Mouse (Mus musculus): ENCODE data around the gene Fem1a. TPM values are rescaled to one million over a fixed set of nuclear protein-coding genes. Genes with fewer than 3 reads are reported as not detected.

Gene Fem1a
- total RNA-seq, 2 experiments from 2014 or later, result 69.6 to 73.8 TPM

GRCm38 (mm10) chr17:56279481-56280155 is 23.0 kb downstream of the Fem1a start:
- peak; percentile 58 for DNase-seq

- DNase-seq, result no peak
These were observed 24.6 kb downstream of the Fem1a start for GRCm38 (mm10) chr17:56281193-56281592.

DNA sequence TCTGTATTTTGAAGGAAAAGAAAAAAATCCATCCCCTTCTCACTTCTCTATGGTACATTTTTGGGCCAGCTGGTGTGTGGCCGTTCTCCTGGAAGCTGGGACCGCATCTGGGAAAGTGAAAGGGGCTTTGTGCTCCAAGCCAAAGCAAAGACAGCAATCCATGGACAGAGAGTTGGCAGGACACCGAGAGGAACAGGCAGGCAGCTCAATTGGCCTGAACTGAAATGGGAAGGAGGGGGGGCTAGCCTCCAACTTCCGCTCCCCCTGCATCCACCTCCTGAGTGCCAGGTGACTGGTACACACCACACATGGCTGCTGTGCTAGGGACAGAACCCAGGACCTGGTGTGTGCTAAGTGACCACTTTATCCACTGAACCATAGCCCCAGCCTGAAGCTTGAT is 26.2 kb downstream of the Fem1a start:
- DNase-seq, result no peak

GRCm38 (mm10) chr17:56283316-56283715 is 26.7 kb downstream of the Fem1a start:
- DNase-seq, result no peak

DNA sequence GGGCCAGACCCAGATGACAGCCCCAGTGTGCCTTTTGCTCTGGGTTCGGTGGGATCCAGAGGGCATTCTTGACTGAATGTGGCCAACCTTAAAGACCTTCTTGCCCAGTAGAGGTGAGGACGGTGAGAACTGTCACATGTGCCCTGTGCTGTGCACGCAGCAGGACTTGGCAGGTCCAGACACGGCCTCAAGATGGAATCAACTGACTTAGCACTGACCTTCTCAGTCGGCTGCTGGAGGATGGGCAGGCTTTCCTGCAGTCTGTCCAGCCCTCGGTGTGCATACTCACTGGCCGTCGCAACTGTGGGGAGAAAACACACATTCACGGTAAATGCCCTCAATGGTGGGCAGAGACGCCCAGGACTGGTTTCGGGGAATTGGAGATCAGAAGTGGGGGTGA is 29.4 kb downstream of the Fem1a start:
- DNase-seq, result no peak

DNA sequence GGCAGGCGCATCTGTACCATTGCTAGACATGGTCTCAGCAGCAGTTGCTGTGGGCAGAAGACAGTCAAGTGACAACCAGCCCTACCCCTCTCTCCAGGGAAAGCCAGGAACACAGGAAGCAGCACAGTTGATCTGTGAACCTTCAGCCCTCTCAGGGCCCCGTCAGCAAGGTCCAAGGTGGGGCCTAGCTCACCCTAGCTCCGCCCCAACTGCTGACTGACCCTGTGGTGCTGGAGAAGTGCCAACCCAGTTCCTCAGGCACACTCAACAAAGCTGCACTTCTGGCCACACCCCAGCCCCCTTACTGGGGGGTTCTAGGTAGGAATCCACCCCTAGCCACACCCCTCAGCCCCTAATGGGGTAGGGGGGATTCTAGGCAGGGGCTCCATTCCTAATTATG is 31.2 kb downstream of the Fem1a start:
- peak; percentile 72 for DNase-seq

DNA sequence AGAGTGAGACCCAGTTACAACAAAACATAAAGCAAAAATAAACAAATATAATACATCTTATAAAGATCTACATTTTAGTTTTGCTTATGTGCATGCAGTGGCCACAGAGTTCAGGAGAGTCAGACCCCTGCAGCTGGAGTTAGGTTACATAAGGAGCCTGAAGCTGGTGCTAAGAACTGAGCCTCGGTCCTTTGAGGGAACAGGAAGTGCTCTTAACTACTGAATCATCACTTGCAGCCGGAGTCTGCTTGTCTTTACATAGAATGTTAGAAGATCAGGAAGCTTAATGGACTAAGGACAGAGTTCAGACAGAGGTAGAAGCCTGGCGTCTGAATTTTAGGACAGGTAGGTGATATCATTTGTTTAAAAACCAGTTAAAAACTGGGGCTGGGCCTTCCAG is 32.3 kb downstream of the Fem1a start:
- no peak for DNase-seq

DNA sequence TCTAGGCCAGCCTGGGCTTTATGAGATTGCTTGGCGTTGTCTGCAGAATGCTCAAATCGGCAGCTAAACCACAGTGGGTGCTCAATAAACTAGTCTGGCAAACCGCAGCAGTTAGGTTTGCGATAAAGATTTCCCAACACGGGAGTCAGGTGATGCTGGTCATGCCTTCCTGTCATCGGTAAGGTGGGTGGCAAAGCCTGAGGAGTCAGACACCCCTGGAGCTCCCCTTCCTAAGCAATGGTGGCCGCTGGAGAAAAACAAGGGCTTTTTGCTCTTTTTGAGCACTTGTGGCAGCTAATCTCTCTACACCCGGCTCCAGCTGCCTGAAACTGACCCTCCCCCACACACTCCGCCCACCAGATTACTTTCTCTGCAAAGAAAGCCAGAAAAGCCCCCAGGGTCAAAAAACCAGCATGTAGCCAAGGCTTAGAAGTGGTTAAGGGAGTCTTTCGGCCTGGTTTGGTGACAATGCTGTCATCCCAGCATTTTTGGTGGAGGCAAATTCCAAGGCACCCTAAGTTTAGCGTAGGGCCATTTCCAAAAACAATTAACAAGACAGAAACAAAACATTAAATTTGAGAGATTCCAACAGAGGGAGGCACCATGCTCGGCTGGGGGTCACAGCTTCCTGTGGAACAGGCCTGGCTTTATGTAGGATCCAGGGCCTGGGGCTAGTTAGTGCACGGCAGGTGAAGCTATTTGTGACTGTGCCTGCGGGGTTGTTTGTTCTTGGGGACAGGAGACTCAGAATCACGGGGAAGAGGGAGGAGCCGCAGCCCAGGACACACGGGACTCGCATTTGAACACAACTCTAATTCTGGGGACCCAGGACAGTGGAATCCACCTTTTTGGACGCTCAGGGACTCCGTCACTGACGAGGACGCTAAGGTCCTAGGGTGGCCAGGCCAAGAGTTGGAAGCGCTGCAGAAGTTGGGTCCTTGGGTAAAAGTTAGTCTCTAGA is 33.0 kb downstream of the Fem1a start:
- DNase-seq, result peak; percentile 78

DNA sequence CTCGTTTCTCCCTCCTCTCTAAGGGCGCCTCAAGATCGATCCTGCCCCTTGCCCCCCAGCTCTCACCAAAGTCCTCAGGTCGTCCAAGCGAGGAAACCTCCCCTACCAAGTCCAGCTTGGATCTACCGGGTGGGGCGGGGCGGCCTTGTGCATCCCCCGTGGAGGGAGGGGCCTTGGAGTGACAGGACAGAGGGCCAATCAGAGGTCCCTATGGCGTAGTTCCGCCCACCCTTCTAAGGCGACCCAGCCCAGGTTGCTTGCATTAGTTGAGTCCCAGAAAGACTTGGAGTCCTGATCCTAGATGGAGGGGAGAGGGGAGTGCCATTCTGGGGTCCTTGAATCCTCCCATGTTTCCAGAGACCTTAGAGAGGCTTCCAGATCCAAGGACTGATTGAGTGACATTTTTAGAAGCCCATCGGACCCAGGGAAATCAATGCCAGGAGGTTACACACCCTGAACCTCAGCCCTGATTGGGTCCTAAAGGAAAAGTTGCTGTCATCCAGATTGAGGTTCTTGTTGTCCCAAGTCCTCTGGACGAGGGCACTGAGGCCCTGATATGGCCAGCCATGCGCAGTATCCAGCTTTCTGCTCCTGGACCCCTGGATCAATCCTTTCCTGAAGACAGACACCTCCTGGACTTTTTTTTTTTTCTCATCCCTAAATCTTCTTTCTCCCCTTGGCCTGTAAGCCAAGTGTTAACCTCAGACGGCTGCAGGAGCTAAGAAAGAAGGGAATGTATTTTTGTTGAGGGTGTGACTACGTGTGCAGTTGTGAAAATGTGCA is 34.0 kb downstream of the Fem1a start:
- peak; percentile 99 for DNase-seq

DNA sequence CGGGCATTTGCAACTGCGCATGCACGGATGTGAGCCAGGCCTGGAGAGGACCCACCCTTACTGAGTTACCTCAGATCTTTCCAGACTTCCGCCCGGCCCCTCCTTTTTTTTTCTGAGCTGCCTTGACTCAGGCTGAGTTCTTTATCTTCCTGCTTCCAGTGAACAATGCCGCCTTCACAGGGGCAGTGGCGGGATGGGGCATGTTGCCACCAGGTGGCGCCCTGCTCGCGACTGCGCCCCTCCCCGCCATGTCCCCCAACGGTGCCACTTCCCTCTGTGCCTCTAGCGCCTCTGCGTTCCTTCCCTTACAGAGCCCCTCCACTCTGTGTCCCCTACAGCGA is 34.5 kb downstream of the Fem1a start:
- peak; percentile 93 for DNase-seq

DNA sequence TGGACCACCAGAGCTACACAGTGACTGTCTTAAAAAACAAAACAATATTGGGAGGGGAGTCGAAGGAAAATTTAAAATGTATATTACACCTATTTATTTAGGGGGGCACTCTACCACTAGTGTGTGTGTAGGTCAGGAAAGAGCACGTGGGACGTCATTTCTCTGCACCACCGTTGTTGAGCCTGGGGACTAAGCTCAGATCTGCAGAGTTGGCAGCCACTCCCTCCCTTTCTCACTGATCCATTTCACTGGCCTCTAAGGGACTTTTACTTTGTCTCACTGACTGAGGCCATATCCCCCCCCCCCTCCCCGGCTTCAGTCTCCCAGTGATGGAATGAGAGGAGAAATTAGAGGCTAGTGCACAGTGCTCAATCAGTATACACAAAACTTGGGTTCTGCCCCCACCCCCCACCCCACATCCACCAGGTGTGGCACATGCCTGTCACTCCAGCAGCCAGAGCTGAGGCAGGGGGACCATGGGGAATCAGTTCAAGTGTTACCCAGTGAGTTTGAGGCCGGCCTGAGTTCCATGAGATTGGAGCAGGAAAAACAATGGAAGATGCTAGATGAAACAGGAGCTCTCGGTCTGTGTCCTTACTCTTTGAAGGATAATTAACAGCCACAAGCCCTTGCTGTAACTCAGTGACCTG is 35.3 kb downstream of the Fem1a start:
- no peak for DNase-seq

- no peak for DNase-seq
These were observed 36.1 kb downstream of the Fem1a start, which contains the start of gene Plin3 for GRCm38 (mm10) chr17:56292531-56293222. Gene Plin3, minus strand, starts transcription at chr17:56292873.

DNA sequence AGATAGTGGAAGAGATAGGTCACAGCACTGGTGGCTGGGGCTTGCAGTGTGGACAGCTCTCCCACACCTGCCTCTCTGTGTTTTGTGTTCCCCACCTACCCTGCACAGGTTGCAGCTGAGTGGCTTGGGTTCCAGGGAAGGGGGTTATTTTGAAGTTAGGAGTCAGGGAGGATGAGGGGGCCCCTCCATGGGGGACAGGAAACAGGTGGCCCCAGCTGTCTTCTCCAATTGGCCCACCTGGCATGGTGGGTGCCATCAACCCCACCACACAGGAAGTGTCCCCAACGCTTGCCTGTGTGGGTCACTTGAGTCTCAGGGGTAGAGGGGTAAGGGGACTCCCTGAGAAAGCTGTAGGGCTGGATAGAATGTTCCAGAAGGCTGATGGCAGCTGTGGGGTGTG is 36.7 kb downstream of the Fem1a start:
- DNase-seq, result no peak

DNA sequence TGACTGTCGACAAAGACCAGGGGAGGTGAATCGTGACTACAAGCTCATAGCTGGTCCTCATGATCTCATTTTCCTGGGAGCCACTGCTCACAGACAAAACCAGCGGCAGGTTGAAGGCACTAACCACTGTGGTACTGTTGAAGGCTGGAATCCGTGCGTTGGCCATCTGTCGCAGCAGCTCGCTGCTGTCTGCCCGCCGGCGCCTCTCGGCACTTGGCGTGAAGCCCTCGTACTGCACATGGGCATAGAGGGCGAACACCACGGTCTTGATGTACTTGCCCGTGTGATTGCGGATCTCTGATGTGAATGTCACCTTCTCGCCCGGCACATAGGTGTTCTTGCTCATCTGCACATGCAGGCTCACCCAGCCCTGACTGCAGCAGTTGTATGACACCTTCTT is 37.6 kb downstream of the Fem1a start:
- no peak for DNase-seq

GRCm38 (mm10) chr17:56296201-56296600 is 39.6 kb downstream of the Fem1a start:
- no peak for DNase-seq

DNA sequence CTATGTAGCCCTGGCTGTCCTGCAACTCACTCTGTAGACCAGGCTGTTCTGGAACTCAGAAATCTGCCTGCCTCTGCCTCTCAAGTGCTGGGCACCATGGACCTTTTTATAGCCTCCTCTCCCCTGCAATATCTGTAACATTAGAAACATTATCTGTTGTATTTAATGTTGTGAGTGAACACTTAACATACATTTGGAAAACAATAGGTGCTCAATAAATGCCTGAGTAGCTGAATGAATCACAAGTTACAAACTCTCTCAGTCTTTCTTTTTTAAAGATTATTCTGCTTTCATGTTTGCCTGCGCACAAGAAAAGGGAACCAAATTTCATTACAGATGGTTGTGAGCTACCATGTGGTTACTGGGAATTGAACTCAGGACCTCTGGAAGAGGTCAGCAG is 41.6 kb downstream of the Fem1a start:
- no peak for DNase-seq

DNA sequence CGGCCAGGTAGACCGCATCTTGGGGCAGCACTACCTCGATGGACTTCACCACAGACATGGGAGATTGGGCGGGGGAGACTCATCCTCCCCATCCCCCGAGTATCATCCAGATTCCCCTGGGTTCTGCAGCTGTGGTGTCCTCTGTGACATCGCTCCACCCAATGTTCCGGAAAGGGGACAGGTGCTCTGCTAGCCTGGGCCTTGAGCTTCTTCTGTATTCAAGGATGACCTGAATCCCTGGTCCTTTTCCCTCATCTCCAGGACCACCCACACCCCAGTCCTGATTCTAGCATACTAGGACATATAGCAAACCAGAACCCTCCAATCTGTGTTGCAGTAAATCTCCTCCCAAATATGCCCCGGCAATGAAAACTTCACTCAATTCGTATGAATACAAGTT is 43.6 kb downstream of the Fem1a start, which contains the start of gene Arrdc5:
TSS of gene Arrdc5 (minus strand) at position 101 of the 400 bp plus-strand sequence.
- DNase-seq, result no peak

GRCm38 (mm10) chr17:56302363-56302996 is 45.9 kb downstream of the Fem1a start:
- DNase-seq, result peak; percentile 49

GRCm38 (mm10) chr17:56303160-56303846 is 46.7 kb downstream of the Fem1a start, which contains the start of gene Uhrf1:
Gene Uhrf1, plus strand, starts transcription at chr17:56303321.
- DNase-seq, result peak; percentile 89

DNA sequence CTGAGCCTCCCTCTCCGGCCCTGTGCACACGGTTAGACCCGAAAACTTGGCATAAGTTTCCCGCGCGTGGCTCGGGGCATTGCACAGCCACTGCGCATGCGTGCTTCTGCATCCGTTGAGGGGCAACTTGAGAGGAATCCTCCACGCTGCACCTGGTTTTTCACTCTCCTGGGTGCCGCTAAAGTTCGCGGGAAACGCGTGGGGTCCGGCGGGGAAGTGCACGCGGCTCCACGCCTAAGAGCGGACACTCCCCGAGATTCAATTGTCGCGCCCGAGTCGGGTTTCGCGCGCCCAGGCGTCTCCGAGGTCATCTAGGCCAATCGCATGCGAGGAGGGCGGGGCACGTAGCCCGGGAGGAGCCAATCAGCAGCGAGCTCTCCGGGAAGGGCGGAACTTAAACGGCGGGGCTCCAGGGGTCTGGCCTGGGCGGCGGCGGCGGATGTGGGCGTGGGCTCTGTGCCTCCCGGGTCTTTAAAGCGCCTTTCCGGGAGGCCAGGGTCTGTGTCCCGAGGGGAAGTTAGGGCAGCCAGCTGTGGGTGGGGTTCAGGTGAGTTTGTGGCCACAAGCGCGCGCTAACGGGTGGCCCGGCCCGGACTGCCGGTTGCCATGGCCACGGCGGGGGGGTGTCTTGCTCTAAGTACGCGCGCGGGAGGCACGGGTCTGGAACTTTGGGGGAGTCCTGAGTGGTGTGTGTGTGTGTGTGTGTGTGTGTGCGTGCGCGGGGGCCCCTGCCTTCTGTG is 47.4 kb downstream of the Fem1a start:
- peak; percentile 98 for DNase-seq

Measured in heart, postnatal 4 days (tissue).